Mouse (Mus musculus) midbrain, embryonic 12.5 days (tissue): ENCODE results near the gene Slc35g3. TPM values are rescaled to one million over a fixed set of nuclear protein-coding genes. Genes with fewer than 3 reads are reported as not detected.
"Not testable (repeated sequence)": the region's sequence is repeated elsewhere in the genome, so short reads cannot be mapped to it uniquely, and the experiment has no call there.

ENCODE experiments used
- ATAC-seq: fragments of 200-750 bp; cut with Nextera tagmentation; 2 replicates; pipeline ENCODE4 v1.8.0; 2017; ENCODE audit warnings: low read depth, moderate TSS enrichment, moderate library complexity; ENCODE audit not compliant: low FRiP score
- H3K27ac ChIP-seq: fragments of 300-500 bp; sonication (generic); replicated peaks from 2 replicates; pipeline ENCODE4 v1.5.1; 2016; ENCODE audit warnings: mild to moderate bottlenecking
- H3K27me3 ChIP-seq: fragments of 300-500 bp; sonication (generic); 2 replicates; pipeline ENCODE4 v1.6.1; 2016; ENCODE audit warnings: mild to moderate bottlenecking
- H3K36me3 ChIP-seq: fragments of 300-500 bp; sonication (generic); 2 replicates; pipeline ENCODE4 v1.6.1; 2016
- H3K4me1 ChIP-seq: fragments of 300-500 bp; sonication (generic); 2 replicates; pipeline ENCODE4 v1.6.1; 2016
- H3K4me2 ChIP-seq: fragments of 300-500 bp; sonication (generic); replicated peaks from 2 replicates; pipeline ENCODE4 v1.6.1; 2016; ENCODE audit warnings: mild to moderate bottlenecking, moderate library complexity
- H3K4me3 ChIP-seq: fragments of 300-500 bp; sonication (generic); 2 replicates; pipeline ENCODE4 v1.5.1; 2016; ENCODE audit warnings: mild to moderate bottlenecking
- H3K9ac ChIP-seq: fragments of 300-500 bp; sonication (generic); replicated peaks from 2 replicates; pipeline ENCODE4 v1.6.1; 2016; ENCODE audit warnings: mild to moderate bottlenecking, moderate library complexity
- H3K9me3 ChIP-seq: fragments of 300-500 bp; sonication (generic); 2 replicates; pipeline ENCODE4 v1.6.1; 2016; ENCODE audit warnings: mild to moderate bottlenecking
- WGBS: fragments of 180-500 bp; shearing (Covaris S2); methylation state at CpG from one replicate; pipeline ENCODE4 v1.1.7; 2016; 5-methylcytosine and 5-hydroxymethylcytosine counted together
- polyA plus RNA-seq: library from polyadenylated mRNA; unstranded; fragments of >200 nt; fragmentation: Nextera tagmentation; extraction: Ambion mirVana; gene quantifications from 2 replicates; pipeline ENCODE4 v1.2.1, GENCODE M21; 2016

Gene Slc35g3
- polyA plus RNA-seq, 1 experiment from 2014 or later = 0.18 TPM

DNA sequence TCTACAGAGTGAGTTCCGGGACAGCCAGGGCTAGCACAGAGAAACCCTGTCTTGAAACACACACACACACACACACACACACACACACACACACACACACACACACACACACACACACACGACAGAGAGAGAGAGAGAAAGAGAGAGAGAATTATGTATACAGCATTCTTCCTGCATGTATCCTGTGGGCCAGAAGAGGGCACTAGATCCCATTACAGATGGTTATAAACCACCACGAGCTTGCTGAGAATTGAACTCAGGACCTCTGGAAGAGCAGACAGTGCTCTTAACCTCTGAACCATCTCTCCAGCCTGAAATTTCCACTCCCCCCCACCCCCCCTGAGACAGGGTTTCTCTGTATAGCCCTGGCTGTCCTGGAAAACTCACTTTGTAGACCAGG lies 30.4 kb downstream of the Slc35g3 start:
- not testable (repeated sequence) for H3K4me3 ChIP-seq, H3K4me1 ChIP-seq, ATAC-seq, H3K27me3 ChIP-seq, H3K9me3 ChIP-seq, H3K4me2 ChIP-seq, H3K27ac ChIP-seq, H3K9ac ChIP-seq
- H3K36me3 ChIP-seq = peaks cover 35% of the 10 kb centered on the region
- WGBS = 96% methylated on average over 2 of the region's 3 CpGs

- Histone ChIP-seq H3K4me2 (no peak overlapping the region), H3K27ac (no peak overlapping the region), H3K9ac (no peak overlapping the region), H3K36me3 (peaks cover 12% of the 10 kb centered on the region), H3K9me3 (no peaks in the 10 kb centered on the region), H3K27me3 (no peaks in the 10 kb centered on the region), H3K4me3 (no peak overlapping the region), H3K4me1 (no peaks in the 10 kb centered on the region)
- ATAC-seq = no peak
- WGBS = 17% methylated on average over 3 of the region's 3 CpGs
Measured at GRCm38 (mm10) chr11:69729063-69729462, 32.7 kb downstream of the Slc35g3 start.

GRCm38 (mm10) chr11:69725951-69726350 lies 35.8 kb downstream of the Slc35g3 start:
- Histone ChIP-seq H3K9me3 (no peaks in the 10 kb centered on the region), H3K9ac (no peak overlapping the region), H3K4me3 (no peak overlapping the region), H3K27me3 (no peaks in the 10 kb centered on the region), H3K4me2 (no peak overlapping the region), H3K27ac (no peak overlapping the region), H3K36me3 (no peaks in the 10 kb centered on the region), H3K4me1 (no peaks in the 10 kb centered on the region)
- WGBS = 39% methylated on average over 5 of the region's 5 CpGs
- ATAC-seq = no peak

DNA sequence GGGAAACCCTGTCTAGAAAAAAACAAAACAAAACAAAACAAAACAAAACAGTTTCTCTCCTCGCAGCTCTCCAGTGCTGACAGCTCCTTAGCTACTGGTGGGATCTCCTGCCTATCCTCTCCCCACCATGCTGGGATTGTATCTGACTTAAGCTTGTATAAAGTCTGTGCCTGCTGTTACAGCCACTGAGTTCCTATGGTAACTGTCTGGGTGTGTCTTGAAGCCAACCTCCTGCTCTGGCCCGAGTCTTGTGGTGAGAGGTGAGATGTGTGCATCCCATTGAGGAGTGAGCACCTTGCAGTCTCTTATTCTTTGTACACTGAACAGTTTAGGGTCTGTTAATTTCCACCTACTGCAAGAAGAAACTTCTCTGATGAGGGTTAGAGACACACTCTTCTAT lies 38.7 kb downstream of the Slc35g3 start:
- 46% methylated on average over 2 of the region's 2 CpGs for WGBS
- no peak overlapping the region for H3K4me2 ChIP-seq

DNA sequence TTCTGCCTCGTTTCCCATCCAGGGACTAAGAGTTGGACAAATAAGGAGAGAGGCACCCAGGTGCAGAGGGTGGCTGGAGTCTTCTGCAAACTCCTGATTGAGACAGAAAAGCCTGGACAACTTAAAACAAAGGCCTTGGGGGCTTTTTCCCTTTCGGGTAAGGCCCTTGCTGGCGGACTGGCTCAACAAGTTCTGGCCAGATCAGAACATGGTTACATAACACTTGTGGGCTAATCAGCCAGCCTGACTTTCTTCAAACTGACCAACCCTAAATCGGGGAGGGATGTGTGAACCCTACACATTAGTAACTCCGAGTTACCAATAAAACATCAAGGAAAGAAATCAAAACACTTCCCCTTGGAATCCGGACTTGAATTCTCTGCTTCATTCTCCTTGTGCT lies 40.9 kb downstream of the Slc35g3 start:
- no peak for ATAC-seq
- Histone ChIP-seq H3K9me3 (no peaks in the 10 kb centered on the region), H3K9ac (no peak overlapping the region), H3K4me3 (no peak overlapping the region), H3K27me3 (no peaks in the 10 kb centered on the region), H3K4me1 (peaks cover 3% of the 10 kb centered on the region; the same call in 1 of the 2 replicates), H3K27ac (no peak overlapping the region), H3K4me2 (no peak overlapping the region), H3K36me3 (no peaks in the 10 kb centered on the region)
- 88% methylated on average over 6 of the region's 6 CpGs for WGBS

More for the DNA sequence above, 38.7 kb downstream of the Slc35g3 start:
- Histone ChIP-seq H3K27ac (no peak overlapping the region), H3K27me3 (no peaks in the 10 kb centered on the region), H3K4me3 (no peak overlapping the region), H3K4me1 (peaks cover 3% of the 10 kb centered on the region; the same call in 1 of the 2 replicates), H3K36me3 (no peaks in the 10 kb centered on the region), H3K9me3 (no peaks in the 10 kb centered on the region), H3K9ac (no peak overlapping the region)
- no peak for ATAC-seq

DNA sequence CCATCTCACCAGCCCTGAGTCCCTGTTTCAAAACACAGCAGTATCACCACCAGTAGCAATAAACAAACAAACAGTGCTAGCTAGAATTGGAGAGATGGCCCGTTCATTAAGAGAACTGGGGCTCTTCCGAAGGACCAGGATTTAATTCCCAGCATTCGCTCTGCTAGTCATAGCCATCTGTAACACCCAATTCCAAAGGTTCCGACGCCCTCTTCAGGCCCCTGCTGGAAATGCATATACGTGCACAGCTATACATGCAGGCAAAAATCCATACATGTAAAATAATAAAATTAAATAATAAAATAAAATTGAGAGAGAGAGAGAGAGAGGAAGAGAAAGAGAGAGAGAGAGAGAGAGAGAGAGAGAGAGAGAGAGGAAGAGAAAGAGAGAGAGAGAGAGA lies 42.3 kb downstream of the Slc35g3 start:
- ATAC-seq = no peak
- Histone ChIP-seq H3K27me3 (no peaks in the 10 kb centered on the region), H3K4me1 (peaks cover 3% of the 10 kb centered on the region; the same call in 1 of the 2 replicates), H3K36me3 (no peaks in the 10 kb centered on the region), H3K9ac (no peak overlapping the region), H3K9me3 (no peaks in the 10 kb centered on the region), H3K4me3 (no peak overlapping the region), H3K4me2 (no peak overlapping the region), H3K27ac (no peak overlapping the region)
- WGBS = 71% methylated on average over 6 of the region's 6 CpGs

- Histone ChIP-seq H3K4me2 (peak overlapping the region; percentile 8; the same call in 1 of the 2 replicates), H3K4me3 (no peak overlapping the region), H3K36me3 (no peaks in the 10 kb centered on the region), H3K4me1 (peaks cover 3% of the 10 kb centered on the region; the same call in 1 of the 2 replicates), H3K9ac (no peak overlapping the region), H3K27ac (no peak overlapping the region), H3K27me3 (no peaks in the 10 kb centered on the region), H3K9me3 (no peaks in the 10 kb centered on the region)
- no peak for ATAC-seq
- WGBS = 36% methylated on average over 15 of the region's 15 CpGs
Measured at GRCm38 (mm10) chr11:69718661-69719060, 43.1 kb downstream of the Slc35g3 start.

- Histone ChIP-seq H3K4me2 (no peak overlapping the region), H3K9ac (no peak overlapping the region), H3K4me3 (no peak overlapping the region), H3K27me3 (no peaks in the 10 kb centered on the region), H3K36me3 (no peaks in the 10 kb centered on the region), H3K9me3 (no peaks in the 10 kb centered on the region), H3K27ac (no peak overlapping the region), H3K4me1 (peaks cover 3% of the 10 kb centered on the region; the same call in 1 of the 2 replicates)
- 66% methylated on average over 4 of the region's 4 CpGs for WGBS
- no peak for ATAC-seq
Measured at GRCm38 (mm10) chr11:69716953-69717352, 44.8 kb downstream of the Slc35g3 start.

DNA sequence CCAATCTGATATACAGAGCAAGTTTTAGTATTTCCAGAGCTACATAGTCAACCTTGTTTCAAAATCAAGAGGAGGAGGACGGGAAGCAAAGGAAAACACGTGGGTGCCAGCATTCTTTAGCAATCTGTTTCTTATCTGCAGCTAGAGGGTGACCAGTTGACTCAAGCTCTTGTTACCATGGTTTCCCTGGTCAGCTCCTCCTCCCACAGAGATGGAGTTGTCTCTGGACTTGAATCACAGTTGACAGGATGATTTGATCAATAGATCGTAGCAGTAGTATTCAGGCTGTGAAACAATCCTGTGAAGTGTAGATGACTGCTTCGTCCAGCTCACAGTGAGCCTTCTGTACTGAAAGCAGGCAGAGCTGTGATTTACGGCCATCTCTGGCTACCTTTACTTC lies 45.8 kb downstream of the Slc35g3 start:
- no peak overlapping the region for H3K27ac ChIP-seq
- H3K4me3 ChIP-seq = no peak overlapping the region
- peaks cover 3% of the 10 kb centered on the region; the same call in 1 of the 2 replicates for H3K4me1 ChIP-seq
- no peak for ATAC-seq
- WGBS = 40% methylated on average over 5 of the region's 5 CpGs
- no peak overlapping the region for H3K4me2 ChIP-seq
- no peaks in the 10 kb centered on the region for H3K9me3 ChIP-seq
- H3K36me3 ChIP-seq = no peaks in the 10 kb centered on the region
- no peak overlapping the region for H3K9ac ChIP-seq
- H3K27me3 ChIP-seq = no peaks in the 10 kb centered on the region

DNA sequence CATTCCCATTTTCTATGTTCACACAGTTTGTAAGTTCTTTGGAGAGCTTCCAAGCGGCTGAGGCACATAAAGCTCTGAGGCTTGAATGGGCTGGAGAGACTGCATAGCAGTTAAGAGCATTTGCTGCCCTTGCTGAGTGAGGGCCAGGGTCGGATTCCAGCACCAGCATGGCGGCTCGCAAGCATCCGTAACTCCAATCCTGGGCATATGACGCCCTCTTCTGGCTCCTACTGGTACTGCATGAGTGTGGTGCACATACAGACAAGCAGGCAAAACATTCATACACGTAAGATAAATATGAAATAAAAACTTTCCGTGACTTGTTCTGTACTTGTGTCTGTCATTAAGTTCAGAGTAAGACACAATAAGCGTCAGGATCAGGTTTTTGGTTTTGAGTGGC lies 46.3 kb downstream of the Slc35g3 start:
- Histone ChIP-seq H3K4me2 (no peak overlapping the region), H3K9ac (no peak overlapping the region), H3K27me3 (no peaks in the 10 kb centered on the region), H3K9me3 (no peaks in the 10 kb centered on the region), H3K36me3 (no peaks in the 10 kb centered on the region), H3K27ac (no peak overlapping the region), H3K4me1 (peaks cover 3% of the 10 kb centered on the region; the same call in 1 of the 2 replicates), H3K4me3 (no peak overlapping the region)
- 56% methylated on average over 9 of the region's 9 CpGs for WGBS
- no peak for ATAC-seq

DNA sequence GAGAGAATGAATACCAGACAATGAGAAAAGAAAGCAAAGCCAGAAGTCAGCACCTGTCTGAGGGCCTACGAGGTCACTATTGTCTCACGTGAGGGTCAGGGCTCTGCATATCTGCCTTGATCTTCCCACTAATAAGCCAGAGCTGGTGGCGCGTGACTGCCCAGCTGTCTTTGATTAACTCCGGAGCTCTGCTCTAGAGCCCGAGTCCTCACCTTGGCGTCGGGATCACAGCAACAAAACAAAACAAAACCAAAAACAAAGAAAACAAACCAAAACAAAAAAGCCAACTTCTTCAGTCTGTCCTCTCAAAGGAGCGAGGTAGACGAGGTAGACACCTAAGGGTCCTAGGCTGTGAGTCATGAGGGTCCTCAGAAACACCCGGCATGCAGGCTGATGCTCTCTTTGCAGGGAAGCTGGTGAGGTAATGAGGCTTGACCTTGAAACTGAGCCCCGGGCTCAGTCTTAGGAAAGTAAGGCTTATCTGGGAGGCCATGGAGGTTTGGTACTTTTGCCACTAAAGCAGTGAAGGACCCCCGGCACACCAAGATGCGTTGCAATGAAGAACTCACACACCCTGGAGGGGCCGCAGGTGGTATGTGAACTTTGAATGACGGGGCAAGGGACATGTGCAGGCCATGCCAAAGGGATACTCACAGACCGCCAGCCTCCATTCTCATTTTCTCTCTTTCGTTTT lies 47.0 kb downstream of the Slc35g3 start:
- Histone ChIP-seq H3K4me1 (peaks cover 3% of the 10 kb centered on the region; the same call in 1 of the 2 replicates), H3K27me3 (no peaks in the 10 kb centered on the region), H3K4me2 (no peak overlapping the region), H3K9ac (no peak overlapping the region), H3K4me3 (no peak overlapping the region), H3K36me3 (no peaks in the 10 kb centered on the region), H3K9me3 (no peaks in the 10 kb centered on the region), H3K27ac (no peak overlapping the region)
- 73% methylated on average over 18 of the region's 18 CpGs for WGBS
- ATAC-seq = no peak

DNA sequence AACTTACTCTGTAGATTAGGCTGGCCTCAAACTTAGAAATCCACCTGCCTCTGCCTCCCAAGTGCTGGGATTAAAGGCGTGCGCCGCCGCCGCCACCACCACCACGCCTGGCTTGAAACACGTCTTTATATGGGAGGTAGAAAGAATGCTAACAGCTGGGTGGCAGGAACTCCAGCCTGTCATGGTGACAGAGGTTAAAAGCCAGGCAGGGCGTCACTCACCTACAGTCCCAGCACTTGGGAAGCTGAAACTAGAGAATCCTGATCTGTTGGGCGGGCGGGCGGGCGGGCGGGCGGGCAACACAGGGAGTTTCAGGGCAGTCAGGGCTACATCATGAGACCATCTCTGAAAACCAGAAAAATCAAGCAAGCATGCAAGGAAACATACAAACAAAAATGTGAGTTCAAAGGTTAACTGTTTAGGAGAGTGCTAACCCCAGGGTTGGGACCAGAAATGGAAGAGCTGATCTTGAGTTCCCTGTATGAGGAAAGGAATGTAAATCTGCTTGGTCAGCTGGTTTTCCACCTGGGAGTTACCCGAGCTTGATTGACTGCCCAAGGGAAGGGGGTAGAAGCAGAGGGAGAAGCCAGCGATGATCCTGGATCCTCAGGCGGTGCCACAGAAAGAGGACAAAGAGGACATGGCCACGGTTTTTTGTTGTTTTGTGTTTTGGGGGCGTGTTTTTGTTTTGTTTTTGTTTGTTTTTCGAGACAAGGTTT lies 48.7 kb downstream of the Slc35g3 start:
- WGBS = 81% methylated on average over 20 of the region's 20 CpGs
- Histone ChIP-seq H3K27ac (no peak overlapping the region), H3K9me3 (no peaks in the 10 kb centered on the region), H3K36me3 (no peaks in the 10 kb centered on the region), H3K9ac (no peak overlapping the region), H3K27me3 (no peaks in the 10 kb centered on the region), H3K4me2 (no peak overlapping the region), H3K4me3 (no peak overlapping the region), H3K4me1 (no peaks in the 10 kb centered on the region)
- ATAC-seq = no peak
